Mouse (Mus musculus): ENCODE measurements around the gene Cd84.

GRCm38 (mm10) chr1:171791491-171791890 is 48.0 kb upstream of the Cd84 start:
- TF ChIP-seq CTCF (IDR thresholded peaks at IDR 0.05; ENCODE audit: low read depth) (no peak), EP300 (IDR thresholded peaks at IDR 0.05; ENCODE audit: low read depth) (no peak)

Data from heart, postnatal 0 days (tissue).